Mouse (Mus musculus) retina, postnatal 1 day (tissue): ENCODE measurements around the gene Smpd1.
A peak's percentile ranks its signal among the peaks of the same experiment; 100 is the strongest.

ENCODE experiments used
- DNase-seq: peaks from one replicate; pipeline ENCODE4 v3.0.0-alpha.2; 2012

Gene Smpd1

GRCm38 (mm10) chr7:105554212-105554942, at the start of gene Smpd1:
Gene Smpd1, plus strand, starts transcription at chr7:105554360.
- peak; percentile 95 for DNase-seq

DNA sequence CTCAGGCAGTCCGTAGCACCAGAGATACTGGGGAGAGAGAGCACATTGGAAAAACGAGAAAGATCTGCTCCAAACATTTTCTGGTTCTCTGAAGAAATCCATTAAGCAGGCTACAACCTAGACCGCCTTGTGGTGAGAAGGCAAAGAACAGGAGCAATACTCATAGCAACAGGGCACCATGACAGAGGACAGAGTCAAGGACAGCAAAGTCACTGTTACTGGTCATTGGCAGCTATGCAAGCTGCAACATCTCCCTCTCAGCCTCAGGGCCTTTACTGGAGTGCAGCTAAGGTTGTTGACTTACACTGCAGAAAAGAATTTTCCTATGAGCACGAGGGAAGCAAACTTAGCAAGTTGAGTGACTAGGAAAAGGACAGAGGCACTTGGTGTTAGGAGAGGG, 46.9 kb upstream of the Smpd1 start:
- DNase-seq = no peak

GRCm38 (mm10) chr7:105510143-105510542, 44.0 kb upstream of the Smpd1 start:
- DNase-seq = no peak

DNA sequence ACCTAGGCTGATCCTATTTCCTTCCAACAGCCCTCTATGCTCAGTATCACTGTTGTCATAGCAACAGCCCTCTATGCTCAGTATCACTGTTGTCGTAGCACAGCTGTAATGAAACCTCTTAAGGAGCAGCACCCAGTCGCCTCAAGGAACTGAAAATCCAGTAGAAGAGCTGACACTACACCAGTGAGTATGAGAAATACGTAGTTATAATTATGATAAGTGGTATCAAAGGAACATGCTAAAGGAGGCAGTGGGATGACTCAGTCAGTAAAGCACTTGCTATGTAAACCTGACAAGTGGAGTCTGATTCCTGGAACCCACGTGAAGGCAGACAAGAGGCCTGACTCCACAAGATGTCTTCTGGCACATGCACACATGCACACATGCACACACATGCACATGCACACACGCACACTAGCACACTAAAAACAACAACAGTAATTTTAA, 40.3 kb upstream of the Smpd1 start:
- peak; percentile 22 for DNase-seq

DNA sequence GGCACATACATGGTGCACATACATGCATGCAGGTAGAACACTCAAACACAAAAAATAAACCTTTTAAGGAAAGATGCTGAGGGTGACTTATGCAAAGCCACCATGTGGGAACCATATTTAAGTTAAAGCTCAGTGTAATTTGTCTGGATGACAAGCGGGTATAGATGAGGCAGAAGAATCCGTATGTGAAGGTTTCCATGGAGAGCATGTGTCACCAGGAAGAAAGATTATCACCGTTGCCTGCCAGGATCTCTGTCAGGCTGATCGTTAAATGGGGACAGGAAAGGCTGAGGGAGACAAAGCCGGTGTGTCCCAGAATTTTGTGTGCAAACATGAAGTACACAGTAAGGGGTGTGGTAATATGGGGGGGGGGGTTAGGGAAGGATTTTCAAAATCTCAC, 39.6 kb upstream of the Smpd1 start:
- DNase-seq = no peak

- DNase-seq = peak; percentile 66
Observed at GRCm38 (mm10) chr7:105515178-105515577, 39.0 kb upstream of the Smpd1 start.

DNA sequence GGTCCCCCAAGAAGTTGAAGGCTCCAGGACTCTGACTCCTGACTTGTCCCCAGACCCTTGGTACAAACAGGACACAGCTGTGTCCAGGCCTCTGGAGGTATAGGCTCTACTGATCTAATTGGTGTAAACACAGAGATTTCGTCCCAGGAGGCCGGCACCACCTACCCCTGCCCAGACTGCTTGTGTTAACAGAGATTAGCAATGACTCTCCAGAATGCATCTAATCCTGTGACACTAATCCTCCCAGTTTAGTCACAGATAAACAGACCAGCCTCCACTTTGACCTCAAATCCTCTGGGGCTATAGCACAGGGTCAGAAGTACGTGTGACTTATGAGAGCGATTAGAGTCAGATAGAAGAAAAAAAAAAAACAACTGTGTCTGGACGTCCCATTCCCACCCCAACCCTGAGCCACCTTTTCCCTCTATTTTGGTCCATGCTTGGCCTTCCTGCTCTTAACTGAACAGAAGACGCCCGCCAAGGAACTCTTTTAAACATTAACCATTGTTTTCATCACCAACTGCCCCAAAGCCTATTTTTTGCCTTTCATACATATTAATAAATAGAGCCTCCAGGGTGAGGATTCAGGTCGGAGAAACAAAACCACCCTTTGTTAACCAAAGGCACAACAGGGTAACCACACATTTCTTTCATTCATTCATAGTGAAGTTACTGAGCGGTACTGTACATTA, 37.3 kb upstream of the Smpd1 start:
- peak; percentile 75 for DNase-seq

DNA sequence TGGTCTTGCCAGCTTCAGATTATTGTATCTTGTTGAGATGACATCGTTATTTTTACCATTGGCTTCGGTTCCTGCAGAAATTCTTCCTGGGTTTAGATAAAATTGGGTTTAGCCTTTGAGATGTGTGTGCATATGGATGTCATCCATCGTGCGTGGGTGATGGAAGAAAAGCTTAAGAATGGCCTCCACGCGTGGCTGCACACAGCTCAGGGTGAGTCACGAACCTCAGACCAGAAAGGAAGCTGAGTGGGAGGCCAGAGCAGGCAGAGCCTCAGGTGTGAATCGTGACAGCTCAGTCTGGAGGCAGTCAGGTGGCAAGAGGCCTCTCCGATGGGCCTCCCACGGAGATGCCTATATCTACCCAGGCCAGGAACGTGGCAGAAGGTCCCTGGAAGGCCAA, 34.8 kb upstream of the Smpd1 start:
- no peak for DNase-seq

- DNase-seq = no peak
Observed at GRCm38 (mm10) chr7:105519771-105520170, 34.4 kb upstream of the Smpd1 start.

GRCm38 (mm10) chr7:105520201-105520600, 34.0 kb upstream of the Smpd1 start:
- DNase-seq = no peak

GRCm38 (mm10) chr7:105524222-105524621, 29.9 kb upstream of the Smpd1 start:
- DNase-seq = no peak

- DNase-seq = peak; percentile 73
Observed at GRCm38 (mm10) chr7:105527306-105527937, 26.7 kb upstream of the Smpd1 start.

DNA sequence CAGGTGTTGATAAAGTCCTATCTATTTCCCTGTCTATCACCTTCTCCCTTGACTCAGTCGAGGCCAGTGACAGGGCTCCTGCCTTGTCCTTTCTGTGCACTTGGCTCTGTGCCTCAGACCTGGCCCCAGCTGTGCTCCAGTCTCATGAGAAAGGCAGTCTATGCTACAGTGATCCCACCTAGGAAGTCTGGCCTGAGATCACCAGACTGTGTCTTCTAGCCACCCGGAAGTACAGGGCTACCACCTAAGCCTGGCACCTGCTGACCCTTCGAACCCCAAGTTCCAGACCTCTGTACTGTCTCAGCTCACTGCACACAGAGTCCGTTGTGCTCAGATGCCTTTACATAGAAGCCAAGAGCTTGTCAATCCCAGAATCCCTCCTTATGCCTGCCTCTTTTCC, 26.1 kb upstream of the Smpd1 start:
- no peak for DNase-seq

DNA sequence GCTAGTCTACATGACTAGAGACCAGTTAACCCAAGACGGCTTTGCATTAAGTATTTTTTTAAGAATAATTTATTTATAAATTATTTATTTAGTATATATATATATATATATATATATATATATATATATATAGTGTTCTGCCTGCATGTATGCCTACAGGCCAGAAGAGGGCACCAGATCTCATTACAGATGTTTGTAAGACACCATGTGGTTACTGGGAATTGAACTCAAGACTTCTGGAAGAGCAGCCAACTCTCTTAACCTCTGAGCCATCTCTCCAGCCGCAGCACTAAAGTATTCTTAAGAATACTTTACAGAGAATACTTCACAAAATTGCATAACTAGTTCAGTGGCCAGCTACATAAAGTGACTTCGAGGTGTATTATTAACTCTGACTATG, 20.0 kb upstream of the Smpd1 start:
- no peak for DNase-seq

DNA sequence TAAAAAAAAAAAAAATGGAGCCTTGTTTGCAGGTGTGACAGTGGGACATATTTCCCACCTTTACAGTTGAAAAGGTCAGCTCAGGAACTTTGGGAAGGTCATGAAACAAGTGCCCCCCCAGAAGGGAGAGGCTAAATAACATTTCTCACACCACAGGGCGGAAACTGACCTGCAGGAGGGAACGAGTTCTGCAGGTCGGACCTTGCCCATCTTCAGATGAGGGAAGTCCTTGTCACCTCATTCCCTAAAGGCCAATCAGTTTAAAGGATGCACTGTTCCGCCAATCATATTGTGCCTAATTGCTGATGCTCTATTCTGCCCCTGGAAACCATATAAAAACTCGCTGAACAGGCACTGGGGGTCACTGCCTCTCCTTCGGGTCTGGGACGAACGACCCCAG, 8.2 kb upstream of the Smpd1 start:
- DNase-seq = no peak

DNA sequence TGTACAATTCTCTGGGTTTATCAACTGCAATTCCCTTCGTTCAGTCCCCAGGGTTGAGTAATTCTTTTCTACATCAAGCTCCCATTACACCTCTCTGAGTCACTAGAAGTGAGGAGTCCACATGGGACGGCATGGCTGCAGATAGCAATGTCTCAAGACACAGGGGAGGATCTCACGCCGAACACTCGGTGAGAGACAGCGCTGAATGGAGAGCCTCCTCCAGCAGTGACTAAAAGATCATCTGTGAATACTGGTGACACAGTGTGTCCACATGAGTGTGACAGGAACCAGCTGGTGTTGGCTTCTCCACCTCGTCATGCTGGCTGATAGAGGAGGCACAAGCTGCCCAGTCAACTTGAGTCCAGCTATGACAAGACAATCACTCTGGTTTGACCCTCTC, 6.2 kb upstream of the Smpd1 start:
- DNase-seq = no peak

DNA sequence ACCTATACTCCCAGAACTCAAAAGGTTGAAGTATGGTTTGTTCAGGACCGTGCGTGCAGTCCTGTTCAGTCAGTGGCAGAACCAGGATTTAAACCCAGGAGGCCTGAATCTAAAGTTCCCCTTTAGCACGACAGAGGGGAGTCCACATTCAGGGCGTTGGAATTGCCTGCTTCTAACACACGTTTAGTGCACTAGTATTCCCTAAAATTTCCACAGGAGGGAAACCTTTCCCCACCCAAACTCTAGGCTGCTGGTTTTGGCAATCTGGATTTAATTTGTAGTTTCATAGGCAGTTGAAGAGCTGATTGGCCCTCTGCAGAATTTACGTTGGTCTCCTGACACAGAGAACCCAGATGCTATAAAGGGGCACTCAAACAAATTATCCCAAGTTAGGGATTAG, 5.1 kb upstream of the Smpd1 start:
- peak; percentile 48 for DNase-seq

GRCm38 (mm10) chr7:105553456-105554211, 526 bp upstream of the Smpd1 start:
- no peak for DNase-seq

DNA sequence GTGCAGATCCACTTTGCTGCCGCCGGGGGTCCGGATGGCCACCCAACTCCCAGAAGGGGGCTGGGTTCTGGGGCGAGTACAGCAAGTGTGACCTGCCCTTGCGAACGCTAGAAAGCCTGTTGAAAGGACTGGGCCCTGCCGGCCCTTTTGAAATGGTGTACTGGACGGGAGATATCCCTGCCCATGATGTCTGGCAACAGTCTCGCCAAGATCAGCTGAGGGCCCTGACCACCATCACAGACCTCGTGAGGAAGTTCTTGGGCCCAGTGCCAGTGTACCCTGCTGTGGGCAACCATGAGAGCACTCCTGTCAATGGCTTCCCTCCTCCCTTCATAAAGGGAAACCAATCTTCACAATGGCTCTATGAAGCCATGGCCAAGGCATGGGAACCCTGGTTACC, 1.4 kb downstream of the Smpd1 start:
- no peak for DNase-seq

DNA sequence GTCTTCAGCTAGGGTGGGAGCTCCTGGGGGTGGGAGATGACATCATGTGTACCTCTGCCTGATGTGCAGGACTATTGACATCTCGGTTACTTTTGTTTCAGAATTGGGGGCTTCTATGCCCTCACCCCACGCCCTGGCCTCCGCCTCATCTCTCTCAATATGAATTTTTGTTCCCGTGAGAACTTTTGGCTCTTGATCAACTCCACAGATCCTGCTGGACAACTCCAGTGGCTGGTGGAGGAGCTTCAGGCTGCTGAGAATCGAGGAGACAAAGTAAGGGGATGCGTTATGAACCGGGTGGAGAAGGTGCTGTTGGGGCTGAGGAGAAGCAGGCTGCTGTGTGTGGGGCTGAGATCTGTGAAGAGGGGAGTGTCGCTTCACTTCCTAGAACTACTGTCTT, 2.2 kb downstream of the Smpd1 start:
- DNase-seq = no peak

DNA sequence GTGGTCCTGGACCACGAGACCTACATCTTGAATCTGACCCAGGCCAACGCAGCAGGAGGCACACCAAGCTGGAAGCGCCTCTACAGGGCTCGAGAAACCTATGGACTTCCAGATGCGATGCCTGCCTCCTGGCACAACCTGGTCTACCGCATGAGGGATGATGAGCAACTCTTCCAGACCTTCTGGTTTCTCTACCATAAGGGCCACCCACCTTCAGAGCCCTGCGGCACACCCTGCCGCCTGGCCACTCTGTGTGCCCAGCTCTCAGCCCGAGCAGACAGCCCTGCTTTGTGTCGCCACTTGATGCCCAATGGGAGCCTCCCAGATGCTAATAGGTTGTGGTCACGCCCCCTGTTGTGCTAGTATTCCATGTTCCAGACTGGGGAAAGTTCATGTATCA, 3.5 kb downstream of the Smpd1 start:
- no peak for DNase-seq

- DNase-seq = no peak
Observed at GRCm38 (mm10) chr7:105559016-105559415, 4.9 kb downstream of the Smpd1 start.

DNA sequence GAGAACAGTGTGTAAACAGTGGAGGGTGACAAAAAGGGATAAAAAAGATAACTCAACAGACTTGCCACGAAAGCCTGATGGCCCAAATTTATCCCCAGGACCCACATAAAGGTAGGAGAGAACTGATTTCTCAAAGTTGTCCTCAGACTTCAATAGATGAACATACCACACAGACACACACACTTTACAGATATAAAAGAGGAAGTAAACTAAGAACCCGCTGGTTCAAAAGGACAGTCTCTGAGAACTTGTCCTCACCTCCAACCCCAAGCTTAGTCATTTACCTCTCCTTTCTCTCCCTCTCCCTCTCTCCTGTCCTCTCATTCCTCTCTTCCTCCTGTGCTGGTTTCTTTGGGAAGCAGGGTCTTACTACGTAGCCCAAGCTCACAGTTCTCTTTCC, 8.2 kb downstream of the Smpd1 start:
- no peak for DNase-seq
